Mouse (Mus musculus): ENCODE data around the gene Pdcd6.

The Pdcd6 gene

GRCm38 (mm10) chr13:74317170-74317849, at the start of gene Pdcd6:
Gene Pdcd6, minus strand, starts transcription at chr13:74317580.
- DNase-seq = peak; percentile 92

GRCm38 (mm10) chr13:74363859-74364235, 46.5 kb upstream of the Pdcd6 start, which contains the start of gene Lrrc14b:
Gene Lrrc14b, minus strand, starts transcription at chr13:74364005.
- no peak for DNase-seq

GRCm38 (mm10) chr13:74363176-74363858, 45.9 kb upstream of the Pdcd6 start:
- no peak for DNase-seq

GRCm38 (mm10) chr13:74362218-74362617, 44.8 kb upstream of the Pdcd6 start:
- no peak for DNase-seq

- DNase-seq = no peak
These were observed 39.1 kb upstream of the Pdcd6 start for GRCm38 (mm10) chr13:74356491-74356890.

GRCm38 (mm10) chr13:74350435-74350906, 33.1 kb upstream of the Pdcd6 start:
- peak; percentile 21 for DNase-seq

- DNase-seq = peak; percentile 97
These were observed 32.4 kb upstream of the Pdcd6 start, which contains the start of the genes Sdha and Ccdc127 for GRCm38 (mm10) chr13:74349566-74350434. Gene Sdha, minus strand, starts transcription at chr13:74350280. Gene Ccdc127, plus strand, starts transcription at chr13:74350309.

GRCm38 (mm10) chr13:74341036-74341435, 23.7 kb upstream of the Pdcd6 start:
- DNase-seq = peak; percentile 63

- DNase-seq = no peak
These were observed 11.9 kb upstream of the Pdcd6 start for GRCm38 (mm10) chr13:74329321-74329720.

- no peak for DNase-seq
These were observed 601 bp downstream of the Pdcd6 start for GRCm38 (mm10) chr13:74316789-74317169.

- no peak for DNase-seq
These were observed 994 bp downstream of the Pdcd6 start for GRCm38 (mm10) chr13:74316386-74316785.

GRCm38 (mm10) chr13:74314616-74315015, 2.8 kb downstream of the Pdcd6 start:
- DNase-seq = no peak

GRCm38 (mm10) chr13:74305780-74306179, 11.6 kb downstream of the Pdcd6 start:
- no peak for DNase-seq

- DNase-seq = no peak
These were observed 12.0 kb downstream of the Pdcd6 start for GRCm38 (mm10) chr13:74305380-74305779.

GRCm38 (mm10) chr13:74302050-74303037, 15.0 kb downstream of the Pdcd6 start:
- peak; percentile 11 for DNase-seq

GRCm38 (mm10) chr13:74301607-74301984, 15.8 kb downstream of the Pdcd6 start:
- no peak for DNase-seq

- peak; percentile 47 for DNase-seq
These were observed 16.3 kb downstream of the Pdcd6 start for GRCm38 (mm10) chr13:74300925-74301606.

- DNase-seq = no peak
These were observed 21.0 kb downstream of the Pdcd6 start for GRCm38 (mm10) chr13:74296376-74296775.

- peak; percentile 72 for DNase-seq
These were observed 25.2 kb downstream of the Pdcd6 start, which contains the start of gene Ahrr for GRCm38 (mm10) chr13:74292167-74292566. Gene Ahrr, minus strand, starts transcription at chr13:74292331.

- no peak for DNase-seq
These were observed 27.7 kb downstream of the Pdcd6 start for GRCm38 (mm10) chr13:74289646-74290045.

GRCm38 (mm10) chr13:74282299-74282698, 35.1 kb downstream of the Pdcd6 start:
- no peak for DNase-seq
